Mouse (Mus musculus) gastrocnemius, adult 2 months (tissue): ENCODE data around the gene Foxi3. TPM values are rescaled to one million over a fixed set of nuclear protein-coding genes. Genes with fewer than 3 reads are reported as not detected.

ENCODE experiments used
- DNase-seq: peaks from one replicate; pipeline ENCODE4 v3.0.0; 2022
- H3K27ac ChIP-seq: fragments of 200-600 bp; 2 replicates; pipeline ENCODE4 v1.8.1; 2022; ENCODE audit warnings: mild to moderate bottlenecking
- H3K4me3 ChIP-seq: fragments of 200-600 bp; 2 replicates; pipeline ENCODE4 v1.8.1; 2022; ENCODE audit warnings: mild to moderate bottlenecking, moderate library complexity
- CTCF ChIP-seq: fragments of 200-600 bp; IDR thresholded peaks from 2 replicates; pipeline ENCODE4 v1.8.1; 2022; ENCODE audit warnings: antibody characterized with exemption, mild to moderate bottlenecking, moderate library complexity
- intact Hi-C: fragments of 180-260 bp; cut with DNase I; formaldehyde crosslinking; loops from one replicate; pipeline ENCODE4 v1.15.1; 2025
- long read RNA-seq, 2 experiments: library from polyadenylated mRNA; stranded (forward); transcript quantifications; one replicate each; pipeline ENCODE4 v2.0.0; 2021
- total RNA-seq, 2 experiments: library from RNA; stranded (reverse); gene quantifications; 2 replicates each; pipeline ENCODE4 v1.2.3; 2021

Gene Foxi3
- total RNA-seq = not detected
- long read RNA-seq, experiment 1 = 0 reads
- long read RNA-seq, experiment 2 = 0 reads

DNA sequence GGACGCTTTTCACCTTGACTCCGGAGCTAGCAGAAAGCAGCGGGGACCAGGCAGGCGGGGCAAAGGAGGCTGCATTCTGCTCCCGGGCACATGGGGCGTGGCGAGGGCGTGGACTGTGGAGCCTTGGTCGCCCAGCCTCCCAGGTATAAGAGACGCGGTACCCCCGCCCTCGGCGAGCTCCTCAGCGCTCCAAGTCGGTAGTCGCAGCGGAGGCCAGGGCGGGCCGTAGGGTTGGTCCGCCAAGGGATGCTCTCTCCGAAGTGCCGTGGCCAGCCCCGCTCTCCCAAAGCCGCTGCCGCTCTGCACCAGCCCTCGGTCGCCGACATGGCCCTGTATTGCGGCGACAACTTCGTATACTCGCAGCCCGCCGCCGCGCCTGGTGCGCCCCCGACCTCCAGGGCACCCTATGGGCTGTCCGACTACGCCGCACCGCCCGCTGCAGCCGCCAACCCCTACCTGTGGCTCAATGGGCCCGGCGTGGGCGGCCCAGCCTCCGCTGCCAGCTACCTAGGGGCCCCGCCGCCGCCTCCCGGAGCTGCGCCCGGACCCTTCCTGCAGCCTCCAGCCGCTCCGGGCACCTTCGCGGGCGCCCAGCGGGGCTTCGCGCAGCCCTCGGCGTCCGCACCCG is at the start of gene Foxi3:
TSS of gene Foxi3 (plus strand) at position 247 of the 628 bp plus-strand sequence.
- DNase-seq = peak; percentile 23
- intact Hi-C loops = loop anchor here (10.0 kb wide), 1 partner anchor 168 kb away; no protein-coding TSS in a partner anchor
- Histone ChIP-seq H3K4me3 (peak within 1 kb of the TSS; percentile 43), H3K27ac (no peak within 1 kb of the TSS)
- TF ChIP-seq CTCF = no peak

DNA sequence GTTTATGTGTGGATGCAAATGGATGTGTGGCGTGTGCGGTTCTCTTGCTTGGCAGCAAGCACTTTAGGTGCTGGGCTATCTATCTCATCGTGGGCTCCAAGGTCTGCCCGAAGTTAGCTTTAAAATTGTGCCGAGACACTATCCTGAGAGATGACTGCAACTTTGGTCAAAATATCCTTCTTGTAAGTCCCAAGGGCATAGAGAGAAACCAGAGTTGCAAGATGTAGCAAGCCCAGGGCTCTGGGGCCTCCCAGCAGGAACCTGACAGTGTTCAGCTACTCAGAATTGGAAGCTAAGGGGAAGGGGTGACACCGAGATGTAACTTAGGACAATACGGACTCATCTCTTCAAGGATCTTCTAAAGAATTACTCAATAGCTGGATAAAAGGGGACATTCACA is 46.8 kb upstream of the Foxi3 start:
- TF ChIP-seq CTCF = no peak
- intact Hi-C loops = no loop called here
- DNase-seq = no peak
- no peak overlapping the region for H3K27ac ChIP-seq
- no peak overlapping the region for H3K4me3 ChIP-seq

DNA sequence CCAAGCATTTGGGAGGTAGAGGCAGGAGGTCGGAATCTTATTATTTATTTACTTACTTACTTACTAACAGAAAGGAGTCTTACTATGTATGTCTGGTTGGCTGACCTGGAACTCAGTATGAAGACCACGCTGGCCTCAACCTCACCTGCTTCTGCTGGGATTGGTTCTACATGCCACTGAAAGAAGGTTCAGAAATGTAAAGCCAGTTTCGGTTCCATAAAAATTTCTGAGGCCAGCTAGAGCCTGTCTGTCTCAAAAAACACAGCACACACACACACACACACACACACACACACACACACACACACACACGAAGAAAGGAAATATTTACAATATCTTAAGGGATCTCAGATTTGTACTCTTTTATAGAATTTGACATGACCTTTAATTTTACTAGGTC is 46.0 kb upstream of the Foxi3 start:
- intact Hi-C loops = no loop called here
- no peak for TF ChIP-seq CTCF
- Histone ChIP-seq H3K27ac (no peak overlapping the region), H3K4me3 (no peak overlapping the region)
- DNase-seq = no peak

DNA sequence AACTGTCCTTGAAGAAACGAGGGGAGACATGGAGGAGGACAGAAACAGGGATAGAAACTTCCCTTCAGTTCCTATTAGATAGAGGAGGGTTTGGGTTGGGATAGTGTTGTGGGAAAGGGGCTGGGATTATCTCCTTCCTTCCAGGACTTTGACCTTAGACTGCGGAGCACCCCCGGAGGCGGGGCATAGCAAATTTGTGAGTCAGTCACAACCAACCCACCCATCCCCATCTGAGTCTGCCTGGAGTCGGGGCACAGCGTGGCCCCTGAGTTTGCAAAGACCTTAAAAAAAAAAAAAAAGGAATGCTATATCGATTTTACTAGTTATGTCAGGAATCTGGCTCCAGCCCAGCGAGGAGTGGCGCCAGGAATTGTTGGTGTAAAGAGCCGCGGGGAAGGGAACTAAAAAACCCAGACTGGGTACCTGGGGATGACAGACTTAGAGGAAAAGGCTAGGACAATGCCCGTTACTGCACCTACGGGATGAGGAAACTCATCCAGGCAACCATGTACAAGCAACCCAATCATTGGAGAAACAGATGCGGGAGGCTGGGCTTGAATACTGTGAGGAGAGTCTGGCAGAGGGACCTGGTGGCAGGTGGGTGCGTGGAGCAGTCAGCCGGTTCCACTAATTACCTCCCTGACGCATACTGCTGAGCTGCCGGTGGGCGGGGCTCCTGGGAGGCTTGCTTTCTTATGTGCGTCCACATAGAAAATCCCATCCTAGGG is 44.5 kb upstream of the Foxi3 start:
- intact Hi-C loops = no loop called here
- H3K4me3 ChIP-seq = no peak overlapping the region
- H3K27ac ChIP-seq = no peak overlapping the region
- TF ChIP-seq CTCF = no peak
- no peak for DNase-seq

DNA sequence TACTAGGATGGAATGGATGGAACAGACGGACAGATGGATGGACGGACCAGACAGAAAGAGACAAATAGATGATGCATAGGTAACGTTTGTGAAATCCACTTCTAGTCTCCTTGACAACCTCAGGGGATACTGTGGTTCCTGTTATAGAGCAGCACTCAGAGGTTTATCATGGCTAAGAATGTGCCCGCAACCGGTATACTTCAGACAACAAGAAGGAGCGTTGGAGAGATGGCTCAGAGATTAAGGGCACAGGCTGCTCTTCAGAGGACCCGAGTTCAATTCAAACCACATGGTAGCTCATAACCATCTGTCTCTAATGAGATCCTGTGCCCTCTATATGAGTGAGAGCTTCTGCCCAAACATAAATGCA is 44.0 kb upstream of the Foxi3 start:
- intact Hi-C loops = no loop called here
- Histone ChIP-seq H3K27ac (no peak overlapping the region), H3K4me3 (no peak overlapping the region)
- no peak for TF ChIP-seq CTCF
- no peak for DNase-seq

DNA sequence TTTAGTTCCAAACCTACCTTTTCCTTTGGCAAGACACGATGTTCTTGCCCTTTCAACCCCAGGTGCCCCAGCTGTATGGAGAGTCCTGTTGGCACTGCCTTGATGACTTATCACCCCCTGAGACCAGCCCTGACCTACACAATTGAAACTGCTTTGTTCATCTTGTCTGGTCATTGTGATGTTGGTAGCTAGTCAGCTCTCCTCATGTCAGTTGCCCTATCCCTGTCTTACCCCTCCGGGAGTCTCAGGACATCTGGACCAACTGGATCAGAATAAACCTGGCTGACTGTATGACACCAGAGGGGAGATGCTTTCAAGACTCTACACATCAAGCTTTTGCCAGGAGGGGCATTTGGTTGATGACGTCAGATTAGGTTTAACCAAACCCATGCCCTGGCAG is 37.5 kb upstream of the Foxi3 start, which contains the start of gene Tex37:
TSS of gene Tex37 (minus strand) at position 101 of the 400 bp plus-strand sequence.
- Histone ChIP-seq H3K27ac (no peak within 1 kb of the TSS), H3K4me3 (no peak within 1 kb of the TSS)
- DNase-seq = no peak
- intact Hi-C loops = no loop called here
- no peak for TF ChIP-seq CTCF

DNA sequence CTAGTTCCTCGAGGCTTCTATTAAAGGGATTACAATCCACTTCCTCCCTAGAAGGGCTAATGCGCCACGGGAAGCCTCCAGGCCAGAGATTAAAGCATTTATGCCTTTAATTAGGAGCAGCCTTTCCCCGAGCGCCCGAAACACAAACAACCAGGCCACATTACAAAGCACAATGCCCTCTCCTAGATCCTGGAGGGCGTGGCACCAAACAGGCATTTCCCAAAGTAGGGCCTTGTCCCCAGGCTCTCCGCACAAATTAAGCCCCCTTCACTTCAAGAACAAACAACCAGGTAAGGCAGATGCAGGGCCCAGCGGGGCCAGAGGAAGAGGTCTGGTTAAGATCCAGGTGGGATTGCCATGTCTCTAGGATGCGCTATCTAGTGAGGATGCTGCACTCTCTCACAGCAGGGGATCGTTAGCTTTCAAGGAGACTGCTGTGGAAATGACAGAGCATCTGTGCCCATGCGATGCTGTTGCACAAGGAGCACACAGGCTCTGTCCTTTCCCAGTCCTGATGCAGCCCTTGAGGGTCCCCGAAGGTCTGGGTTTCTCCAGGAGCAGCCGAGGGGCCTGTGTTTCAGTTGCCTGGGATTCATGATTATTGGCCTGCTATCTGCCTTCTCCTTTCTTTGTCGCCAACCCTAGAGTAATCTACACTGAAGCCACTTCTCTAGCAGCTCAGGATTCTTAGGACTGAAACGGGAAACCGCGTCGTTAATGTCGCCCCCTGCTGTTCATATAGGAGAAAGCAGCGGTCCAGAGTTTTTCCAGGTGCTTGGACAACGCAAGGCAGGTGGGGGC is 34.9 kb upstream of the Foxi3 start:
- no peak overlapping the region for H3K27ac ChIP-seq
- peak overlapping the region; percentile 51 for H3K4me3 ChIP-seq
- peak; percentile 86 for TF ChIP-seq CTCF
- intact Hi-C loops = loop anchor here (5.0 kb wide), 1 partner anchor 114 kb away; no protein-coding TSS in a partner anchor
- peak; percentile 23 for DNase-seq

DNA sequence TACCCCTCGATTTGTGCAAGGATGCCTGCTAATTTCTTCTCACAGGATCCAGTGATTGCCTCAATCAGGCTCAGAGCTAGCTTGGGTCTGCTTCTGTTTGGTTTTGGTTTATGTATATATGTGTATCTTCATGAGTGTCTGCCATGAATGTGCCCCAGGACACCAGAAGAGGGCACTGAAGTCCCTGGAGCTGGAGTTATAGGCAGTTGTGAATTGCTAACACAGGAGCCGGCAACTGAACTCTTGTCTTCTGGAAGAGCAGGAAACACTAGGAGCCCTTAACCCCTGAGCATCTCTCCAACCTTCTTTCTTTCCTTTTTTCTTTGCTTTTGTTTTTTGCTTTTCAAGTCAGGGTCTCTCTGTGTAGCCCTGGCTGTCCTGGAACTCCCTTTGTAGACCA is 24.5 kb upstream of the Foxi3 start:
- H3K4me3 ChIP-seq = no peak overlapping the region
- DNase-seq = no peak
- TF ChIP-seq CTCF = no peak
- intact Hi-C loops = no loop called here
- no peak overlapping the region for H3K27ac ChIP-seq

DNA sequence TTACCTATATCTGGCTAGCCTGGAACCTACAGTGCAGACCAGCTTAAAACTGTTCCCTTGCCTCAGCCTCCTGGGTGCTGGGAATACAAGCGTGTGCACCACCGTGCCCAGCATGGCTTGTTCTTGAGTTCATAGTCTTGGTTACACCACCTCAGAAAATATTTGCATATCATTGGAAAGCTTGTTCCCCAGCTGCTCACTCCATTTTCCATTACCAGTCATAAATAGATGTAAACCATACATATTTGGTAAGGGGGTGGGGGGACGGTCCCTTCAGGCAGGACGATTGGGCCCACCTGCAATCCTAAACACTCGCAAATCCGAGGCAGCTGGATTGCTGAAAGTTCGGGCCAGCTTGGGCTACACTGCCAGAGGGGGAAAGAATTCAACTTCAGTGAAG is 3.1 kb upstream of the Foxi3 start:
- TF ChIP-seq CTCF = no peak
- intact Hi-C loops = loop anchor here (10.0 kb wide), 1 partner anchor 172 kb away; no protein-coding TSS in a partner anchor
- no peak overlapping the region for H3K27ac ChIP-seq
- DNase-seq = no peak
- H3K4me3 ChIP-seq = no peak overlapping the region

DNA sequence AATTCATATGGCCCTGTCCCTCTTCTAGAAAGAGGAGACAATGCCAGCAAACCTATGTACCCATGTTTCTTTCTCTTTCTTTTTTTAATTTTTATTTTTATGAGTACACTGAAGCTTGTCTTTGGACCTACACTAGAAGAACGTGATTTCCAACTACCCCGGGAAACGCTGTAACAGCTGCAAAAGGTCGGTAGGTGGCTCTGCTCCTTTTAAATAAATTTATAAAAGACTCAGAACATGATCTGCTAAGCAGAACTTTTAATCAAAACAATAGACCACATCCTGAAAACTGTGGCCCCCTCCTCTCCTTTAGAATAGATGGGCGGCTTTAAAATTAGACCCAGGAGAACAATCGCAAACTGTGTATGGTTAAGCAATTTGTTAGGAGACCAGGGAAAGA is 2.3 kb upstream of the Foxi3 start:
- TF ChIP-seq CTCF = peak; percentile 39
- Histone ChIP-seq H3K27ac (no peak overlapping the region), H3K4me3 (no peak overlapping the region)
- intact Hi-C loops = loop anchor here (10.0 kb wide), 1 partner anchor 171 kb away; no protein-coding TSS in a partner anchor
- no peak for DNase-seq

DNA sequence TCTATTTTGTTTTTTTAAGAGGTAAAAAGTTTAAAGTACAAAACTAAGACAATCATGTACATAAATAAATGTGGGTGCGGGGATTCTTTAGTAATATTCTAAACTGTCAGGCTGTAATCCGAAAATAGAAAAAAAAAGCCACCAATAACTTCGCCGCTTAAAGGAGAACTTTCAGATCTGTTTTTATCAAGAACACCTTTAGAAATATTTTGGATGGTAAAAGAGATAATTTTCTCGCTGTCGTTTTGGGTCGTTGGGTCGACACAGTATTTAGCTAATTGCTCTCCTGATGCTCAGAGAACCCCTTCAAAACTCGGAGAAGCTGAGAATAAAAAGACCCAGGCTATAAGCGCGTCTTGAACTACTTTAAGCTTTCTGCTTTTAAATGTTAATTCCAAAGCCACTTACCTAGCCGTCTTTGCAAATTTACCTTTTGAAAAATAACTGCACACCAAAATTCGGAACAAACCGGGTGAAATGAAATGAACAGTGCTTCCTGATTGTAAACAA is 985 bp upstream of the Foxi3 start:
- no peak for DNase-seq
- no peak overlapping the region for H3K4me3 ChIP-seq
- H3K27ac ChIP-seq = no peak overlapping the region
- intact Hi-C loops = loop anchor here (10.0 kb wide), 1 partner anchor 169 kb away; no protein-coding TSS in a partner anchor
- TF ChIP-seq CTCF = no peak

DNA sequence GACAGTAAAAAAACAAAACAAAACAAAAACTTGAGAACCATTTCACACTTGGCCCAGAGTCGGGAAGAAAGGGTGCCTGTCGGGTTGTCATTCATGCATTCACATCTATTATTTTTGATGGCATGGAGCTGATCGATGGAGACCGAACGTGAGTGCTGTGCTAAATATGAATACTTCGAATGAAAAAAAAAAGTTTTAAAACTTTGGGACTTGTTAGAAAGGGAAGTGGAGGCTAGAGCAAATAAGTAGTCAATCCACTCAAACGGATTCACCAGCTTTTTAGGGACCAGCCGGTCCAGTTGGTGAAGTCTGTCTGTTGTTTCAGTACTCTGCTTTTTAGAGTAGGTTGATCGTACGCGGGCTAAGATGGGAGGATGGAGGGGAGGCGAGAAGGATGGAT is 490 bp upstream of the Foxi3 start:
- TF ChIP-seq CTCF = no peak
- no peak for DNase-seq
- Histone ChIP-seq H3K27ac (no peak overlapping the region), H3K4me3 (no peak overlapping the region)
- intact Hi-C loops = loop anchor here (10.0 kb wide), 1 partner anchor 169 kb away; no protein-coding TSS in a partner anchor

DNA sequence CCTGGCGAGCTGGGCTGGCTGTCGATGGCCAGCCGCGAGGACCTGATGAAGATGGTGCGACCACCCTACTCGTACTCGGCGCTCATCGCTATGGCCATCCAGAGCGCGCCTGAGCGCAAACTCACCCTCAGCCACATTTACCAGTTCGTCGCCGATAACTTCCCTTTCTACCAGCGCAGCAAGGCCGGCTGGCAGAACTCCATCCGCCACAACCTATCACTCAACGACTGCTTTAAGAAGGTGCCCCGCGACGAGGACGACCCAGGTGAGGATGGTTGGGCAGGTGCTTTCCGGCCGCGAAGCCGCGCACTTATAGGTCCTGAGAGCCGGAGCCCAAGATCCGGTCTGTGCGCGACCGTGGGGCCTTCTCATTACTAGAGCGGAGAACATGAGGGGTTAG is 605 bp downstream of the Foxi3 start:
- DNase-seq = no peak
- Histone ChIP-seq H3K4me3 (peak overlapping the region; percentile 43; the same call in 1 of the 2 replicates), H3K27ac (no peak overlapping the region)
- TF ChIP-seq CTCF = no peak
- intact Hi-C loops = loop anchor here (10.0 kb wide), 1 partner anchor 168 kb away; no protein-coding TSS in a partner anchor
